Mouse (Mus musculus) CH12.LX (cell line): Measurements from ENCODE around the gene Agtrap. TPM values are rescaled to one million over a fixed set of nuclear protein-coding genes. Genes with fewer than 3 reads are reported as not detected.

ENCODE experiments used
- DNase-seq: peaks from one replicate; pipeline ENCODE4 v3.0.0-alpha.2; 2013; ENCODE audit errors: extremely low read depth
- H3K27ac ChIP-seq: 2 replicates; pipeline ENCODE4 v1.5.1; 2012; ENCODE audit warnings: low read depth, mild to moderate bottlenecking, control low read depth, moderate library complexity; ENCODE audit not compliant: insufficient read depth
- H3K27me3 ChIP-seq: replicated peaks from 2 replicates; pipeline ENCODE3; 2012; ENCODE audit warnings: inconsistent platforms
- H3K36me3 ChIP-seq, 2 experiments: replicated peaks in 1 of 2; 2 replicates each; pipeline versions ENCODE3 to v1.6.1; 2012; ENCODE audit warnings: inconsistent platforms in 1 of 2, low read length in 1 of 2, mild to moderate bottlenecking in 1 of 2, mixed read lengths in 1 of 2, moderate library complexity in 1 of 2; ENCODE audit not compliant: control insufficient read depth in 1 of 2, insufficient read depth in 1 of 2
- H3K4me1 ChIP-seq, 2 experiments: 2 replicates each; pipeline ENCODE4 v1.6.1; 2012; ENCODE audit warnings: inconsistent platforms in 1 of 2, moderate library complexity in 1 of 2; ENCODE audit not compliant: insufficient read depth in 2 of 2, control insufficient read depth in 1 of 2
- H3K4me2 ChIP-seq: 2 replicates; pipeline ENCODE4 v1.6.1; 2012; ENCODE audit warnings: low read depth, mild to moderate bottlenecking, control low read depth; ENCODE audit not compliant: poor library complexity, insufficient read depth, severe bottlenecking
- H3K4me3 ChIP-seq, 3 experiments: fragments of 150-350 bp in 1 of 3; sonication (generic) in 1 of 3; replicated peaks in 1 of 3; 2 replicates each; pipeline versions ENCODE3 to v1.5.1; 2011 to 2012; ENCODE audit warnings: low read depth in 2 of 3, low read length in 2 of 3, mild to moderate bottlenecking in 2 of 3, moderate library complexity in 2 of 3, control low read depth in 1 of 3, improper control_type of control experiment in 1 of 3, inconsistent platforms in 1 of 3, mixed read lengths in 1 of 3; ENCODE audit not compliant: poor library complexity in 1 of 3
- H3K79me2 ChIP-seq: replicated peaks from 2 replicates; pipeline ENCODE4 v1.6.1; 2012; ENCODE audit warnings: mild to moderate bottlenecking, moderate library complexity; ENCODE audit not compliant: control insufficient read depth, poor library complexity, insufficient read depth, severe bottlenecking; ENCODE audit errors: extremely low read depth
- H3K9ac ChIP-seq: 2 replicates; pipeline ENCODE4 v1.6.1; 2012; ENCODE audit warnings: low read depth, mild to moderate bottlenecking, control low read depth, moderate library complexity; ENCODE audit not compliant: insufficient read depth
- H3K9me3 ChIP-seq: replicated peaks from 2 replicates; pipeline ENCODE3; 2012; ENCODE audit warnings: low read length, inconsistent platforms, mixed read lengths
- BHLHE40 ChIP-seq: IDR thresholded peaks from 2 replicates; pipeline ENCODE4 v1.6.1; 2011; ENCODE audit warnings: mild to moderate bottlenecking, low read depth, low read length, improper control_type of control experiment
- CHD1 ChIP-seq: IDR thresholded peaks from 2 replicates; pipeline ENCODE4 v1.6.1; 2012; ENCODE audit warnings: low read depth, low read length, improper control_type of control experiment, inconsistent platforms
- CHD2 ChIP-seq: IDR thresholded peaks from 2 replicates; pipeline ENCODE4 v1.6.1; 2011; ENCODE audit warnings: low read length, improper control_type of control experiment
- CTCF ChIP-seq, 2 experiments: IDR thresholded peaks in 1 of 2; conservative IDR thresholded peaks in 1 of 2; 2 replicates each; pipeline ENCODE4 v1.5.1; 2011 to 2012; ENCODE audit warnings: low read depth in 2 of 2, low read length in 2 of 2, improper control_type of control experiment in 1 of 2, inconsistent platforms in 1 of 2, mild to moderate bottlenecking in 1 of 2, moderate library complexity in 1 of 2
- ELF1 ChIP-seq: IDR thresholded peaks from 2 replicates; pipeline ENCODE4 v1.6.1; 2014; ENCODE audit warnings: low read depth, mild to moderate bottlenecking, inconsistent platforms, low read length, improper control_type of control experiment
- EP300 ChIP-seq: IDR thresholded peaks from 2 replicates; pipeline ENCODE4 v1.6.1; 2011; ENCODE audit warnings: low read length, improper control_type of control experiment
- GABPA ChIP-seq: IDR thresholded peaks from 2 replicates; pipeline ENCODE4 v1.6.1; 2012; ENCODE audit warnings: low read depth, low read length, improper control_type of control experiment, inconsistent platforms; ENCODE audit not compliant: insufficient replicate concordance
- IRF4 ChIP-seq: IDR thresholded peaks from 2 replicates; pipeline ENCODE4 v1.6.1; 2014; ENCODE audit warnings: low read depth, mild to moderate bottlenecking, inconsistent platforms, low read length, improper control_type of control experiment
- JUN ChIP-seq: IDR thresholded peaks from 2 replicates; pipeline ENCODE4 v1.6.1; 2011; ENCODE audit warnings: low read depth, mild to moderate bottlenecking, low read length, improper control_type of control experiment, moderate library complexity; ENCODE audit not compliant: insufficient read depth
- KAT2A ChIP-seq: IDR thresholded peaks from 2 replicates; pipeline ENCODE4 v1.6.1; 2012; ENCODE audit warnings: low read length, improper control_type of control experiment, inconsistent platforms; ENCODE audit not compliant: insufficient replicate concordance
- MAFK ChIP-seq: IDR thresholded peaks from 2 replicates; pipeline ENCODE4 v1.6.1; 2011; ENCODE audit warnings: low read length, improper control_type of control experiment; ENCODE audit not compliant: insufficient replicate concordance
- MAX ChIP-seq: IDR thresholded peaks from 2 replicates; pipeline ENCODE4 v1.6.1; 2011; ENCODE audit warnings: low read length, improper control_type of control experiment
- MAZ ChIP-seq: IDR thresholded peaks from 2 replicates; pipeline ENCODE4 v1.6.1; 2012; ENCODE audit warnings: low read depth, mild to moderate bottlenecking, inconsistent platforms, low read length, improper control_type of control experiment, moderate library complexity
- MEF2A ChIP-seq: IDR thresholded peaks from 2 replicates; pipeline ENCODE4 v1.6.1; 2014; ENCODE audit warnings: low read depth, mild to moderate bottlenecking, inconsistent platforms, low read length, improper control_type of control experiment, borderline replicate concordance
- NELFE ChIP-seq: IDR thresholded peaks from 2 replicates; pipeline ENCODE4 v1.6.1; 2011; ENCODE audit warnings: low read depth, low read length, improper control_type of control experiment
- PAX5 ChIP-seq: IDR thresholded peaks from 2 replicates; pipeline ENCODE4 v1.6.1; 2012; ENCODE audit warnings: low read length, inconsistent platforms, mixed read lengths
- POLR2A ChIP-seq: IDR thresholded peaks from 2 replicates; pipeline ENCODE4 v1.6.1; 2011; ENCODE audit warnings: low read depth, mild to moderate bottlenecking, improper control_type of control experiment, low read length
- RAD21 ChIP-seq: IDR thresholded peaks from 2 replicates; pipeline ENCODE4 v1.6.1; 2011; ENCODE audit warnings: low read depth, mild to moderate bottlenecking, low read length, improper control_type of control experiment, moderate library complexity
- RCOR1 ChIP-seq: conservative IDR thresholded peaks from 2 replicates; pipeline ENCODE4 v1.6.1; 2012; ENCODE audit warnings: low read depth, mild to moderate bottlenecking, inconsistent platforms, low read length, improper control_type of control experiment
- SIN3A ChIP-seq: IDR thresholded peaks from 2 replicates; pipeline ENCODE4 v1.6.1; 2012; ENCODE audit warnings: low read length, improper control_type of control experiment, inconsistent platforms
- SMC3 ChIP-seq: IDR thresholded peaks from 2 replicates; pipeline ENCODE4 v1.6.1; 2011; ENCODE audit warnings: low read depth, low read length, improper control_type of control experiment
- TBP ChIP-seq: conservative IDR thresholded peaks from 2 replicates; pipeline ENCODE4 v1.6.1; 2011; ENCODE audit warnings: low read depth, low read length, improper control_type of control experiment
- USF1 ChIP-seq: IDR thresholded peaks from 2 replicates; pipeline ENCODE4 v1.6.1; 2014; ENCODE audit warnings: low read depth, mild to moderate bottlenecking, inconsistent platforms, low read length, improper control_type of control experiment
- ZC3H11A ChIP-seq: IDR thresholded peaks from 2 replicates; pipeline ENCODE4 v1.6.1; 2012; ENCODE audit warnings: low read depth, mild to moderate bottlenecking, inconsistent platforms, low read length, improper control_type of control experiment
- ZMIZ1 ChIP-seq: IDR thresholded peaks from 2 replicates; pipeline ENCODE4 v1.6.1; 2012; ENCODE audit warnings: low read depth, mild to moderate bottlenecking, inconsistent platforms, low read length, improper control_type of control experiment
- ZNF384 ChIP-seq: IDR thresholded peaks from 2 replicates; pipeline ENCODE4 v1.6.1; 2012; ENCODE audit warnings: low read depth, low read length, improper control_type of control experiment, inconsistent platforms
- dilution Hi-C: fragments of 300-500 bp; cut with MboI; formaldehyde crosslinking; loops from 2 replicates; pipeline ENCODE4 v1.14.3; 2020; ENCODE audit warnings: low sequenced_read_pairs; ENCODE audit not compliant: extremely low pct_unique_long_range_greater_than_20kb, extremely low pct_ligation_motif_present
- in situ Hi-C: fragments of 300-500 bp; cut with MboI; formaldehyde crosslinking; loops from 3 replicates; pipeline ENCODE4 v1.14.3; 2019; ENCODE audit warnings: low sequenced_read_pairs, low pct_ligation_motif_present, low pct_unique_long_range_greater_than_20kb, mixed read lengths
- polyA plus RNA-seq: library from polyadenylated mRNA; unstranded; fragments of >175 nt; gene quantifications from 2 replicates; pipeline ENCODE4 v1.2.1, GENCODE M21; 2012; ENCODE audit warnings: low read depth; ENCODE audit not compliant: insufficient read length
- total RNA-seq, 2 experiments: library from RNA; depleted of rRNA; stranded (reverse); fragments of 300-350 nt in 1 of 2; fragments of >200 nt in 1 of 2; gene quantifications; 2 replicates each; pipeline ENCODE4 v1.2.3; 2012 to 2014

Gene Agtrap
- total and polyA plus RNA-seq, 3 experiments, result 4.1 to 6.2 (median 5.9) TPM

DNA sequence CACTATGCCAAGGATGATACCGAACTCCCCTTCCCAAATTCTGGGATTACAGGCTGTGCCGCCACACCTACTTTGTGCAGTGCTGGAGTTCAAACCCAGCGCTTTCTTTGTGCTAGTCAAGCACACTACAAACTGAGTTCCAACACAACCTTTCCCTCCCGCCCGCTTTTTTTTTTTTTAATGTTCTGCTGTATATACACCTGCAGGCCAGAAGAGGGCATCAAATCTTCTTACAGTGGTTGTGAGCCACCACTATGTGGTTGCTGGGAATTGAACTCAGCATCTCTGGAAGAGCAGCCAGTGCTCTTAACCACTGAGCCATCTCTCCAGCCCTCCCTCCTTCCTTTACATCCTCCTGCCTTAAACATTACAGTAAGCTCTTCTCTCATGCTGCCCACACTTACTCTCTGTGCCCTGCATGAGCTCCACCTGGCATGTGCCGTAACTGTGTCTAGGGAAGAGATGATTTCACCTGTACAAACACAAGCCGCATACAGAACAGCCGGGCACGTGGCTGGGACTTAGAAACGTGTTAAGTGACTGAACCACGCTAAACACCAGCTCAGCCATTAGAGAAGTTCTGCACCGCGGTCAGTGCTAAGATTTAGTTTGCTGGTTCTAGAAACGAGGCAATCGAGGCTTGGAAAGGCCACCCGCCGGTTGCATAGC lies 13.2 kb downstream of the Agtrap start:
- peak overlapping the region; percentile 35 for H3K9ac ChIP-seq
- H3K4me1 ChIP-seq, result peaks cover 15 to 23% of the 10 kb centered on the region in 2 experiments
- peak; percentile 39 for DNase-seq
- dilution Hi-C loops (no loop called here), in situ Hi-C loops (no loop called here)
- peak overlapping the region; percentile 17 to 29 (median 23) for H3K4me3 ChIP-seq
- H3K4me2 ChIP-seq, result peak overlapping the region; percentile 64
- H3K79me2 ChIP-seq, result no peaks in the 10 kb centered on the region
- peaks cover 2 to 9% of the 10 kb centered on the region in 2 experiments for H3K36me3 ChIP-seq
- H3K27ac ChIP-seq, result no peak overlapping the region
- peaks cover 3% of the 10 kb centered on the region for H3K27me3 ChIP-seq
- H3K9me3 ChIP-seq, result no peaks in the 10 kb centered on the region
- TF ChIP-seq SMC3, result peak; percentile 31
- no peak for TF ChIP-seq CHD2
- TF ChIP-seq TBP, result no peak
- TF ChIP-seq CTCF (conservative IDR thresholded peaks at IDR 0.05 in 1 of 2, IDR thresholded peaks at IDR 0.05 in 1 of 2; ENCODE audit: low read depth in 2 of 2, low read length in 2 of 2), result peak in 1 of 2 experiments; percentile 64; a peak in 2 of 4 replicates
- TF ChIP-seq ZNF384, result peak; percentile 96
- TF ChIP-seq RCOR1, result no peak
- TF ChIP-seq MAZ, result no peak
- TF ChIP-seq MAX, result peak; percentile 57; the same call in 1 of the 2 replicates
- TF ChIP-seq ZC3H11A, result no peak
- TF ChIP-seq USF1, result no peak
- no peak for TF ChIP-seq KAT2A
- peak; percentile 67 for TF ChIP-seq BHLHE40
- no peak for TF ChIP-seq PAX5
- TF ChIP-seq POLR2A, result no peak
- TF ChIP-seq MEF2A, result no peak
- no peak for TF ChIP-seq ZMIZ1
- no peak for TF ChIP-seq JUN
- TF ChIP-seq GABPA, result no peak
- TF ChIP-seq ELF1, result no peak
- TF ChIP-seq EP300, result no peak
- TF ChIP-seq SIN3A, result no peak
- peak; percentile 12 for TF ChIP-seq RAD21
- TF ChIP-seq IRF4, result no peak; the same call in 1 of the 2 replicates
- TF ChIP-seq CHD1, result no peak
- TF ChIP-seq MAFK, result no peak
- TF ChIP-seq NELFE, result no peak
